Mouse (Mus musculus) hindbrain, embryonic 16.5 days (tissue): ENCODE measurements around the gene Cars2. TPM values are rescaled to one million over a fixed set of nuclear protein-coding genes. Genes with fewer than 3 reads are reported as not detected.

Source experiments
- ATAC-seq: fragments of 200-750 bp; cut with Nextera tagmentation; 2 replicates; pipeline ENCODE4 v1.8.0; 2017; ENCODE audit warnings: moderate TSS enrichment, moderate library complexity
- H3K27ac ChIP-seq: fragments of 300-500 bp; sonication (generic); 2 replicates; pipeline ENCODE4 v1.5.1; 2014; ENCODE audit warnings: low read depth, mild to moderate bottlenecking, control low read depth, low read length, moderate library complexity
- H3K27me3 ChIP-seq: fragments of 300-500 bp; sonication (generic); replicated peaks from 2 replicates; pipeline ENCODE4 v1.6.1; 2014; ENCODE audit warnings: low read length; ENCODE audit not compliant: control insufficient read depth, insufficient read depth
- H3K36me3 ChIP-seq: fragments of 300-500 bp; sonication (generic); 2 replicates; pipeline ENCODE4 v1.6.1; 2014; ENCODE audit warnings: mild to moderate bottlenecking, low read length, moderate library complexity, mixed read lengths; ENCODE audit not compliant: control insufficient read depth, insufficient read depth
- H3K4me1 ChIP-seq: fragments of 300-500 bp; sonication (generic); 2 replicates; pipeline ENCODE4 v1.6.1; 2014; ENCODE audit warnings: low read depth, low read length; ENCODE audit not compliant: control insufficient read depth, insufficient read depth
- H3K4me2 ChIP-seq: fragments of 300-500 bp; sonication (generic); 2 replicates; pipeline ENCODE4 v1.6.1; 2014; ENCODE audit warnings: mild to moderate bottlenecking, low read length, control low read depth, moderate library complexity
- H3K4me3 ChIP-seq: fragments of 300-500 bp; sonication (generic); 2 replicates; pipeline ENCODE4 v1.5.1; 2014; ENCODE audit warnings: mild to moderate bottlenecking, low read length, control low read depth, moderate library complexity
- H3K9ac ChIP-seq: fragments of 300-500 bp; sonication (generic); 2 replicates; pipeline ENCODE4 v1.6.1; 2014; ENCODE audit warnings: low read depth, mild to moderate bottlenecking, control low read depth, low read length, moderate library complexity
- H3K9me3 ChIP-seq: fragments of 300-500 bp; sonication (generic); 2 replicates; pipeline ENCODE4 v1.6.1; 2014; ENCODE audit warnings: mild to moderate bottlenecking, low read length, moderate library complexity; ENCODE audit not compliant: control insufficient read depth
- WGBS: fragments of 180-500 bp; shearing (Covaris S2); extraction: QIAGEN DNeasy Blood & Tissue Kit; methylation state at CpG from one replicate; pipeline ENCODE4 v1.1.7; 2014; 5-methylcytosine and 5-hydroxymethylcytosine counted together
- polyA plus RNA-seq: library from polyadenylated mRNA; unstranded; fragments of >200 nt; fragmentation: Nextera tagmentation; extraction: Ambion mirVana; gene quantifications from 2 replicates; pipeline ENCODE4 v1.2.1, GENCODE M21; 2015

The Cars2 gene
- polyA plus RNA-seq, 1 experiment from 2014 or later: 25.2 TPM

DNA sequence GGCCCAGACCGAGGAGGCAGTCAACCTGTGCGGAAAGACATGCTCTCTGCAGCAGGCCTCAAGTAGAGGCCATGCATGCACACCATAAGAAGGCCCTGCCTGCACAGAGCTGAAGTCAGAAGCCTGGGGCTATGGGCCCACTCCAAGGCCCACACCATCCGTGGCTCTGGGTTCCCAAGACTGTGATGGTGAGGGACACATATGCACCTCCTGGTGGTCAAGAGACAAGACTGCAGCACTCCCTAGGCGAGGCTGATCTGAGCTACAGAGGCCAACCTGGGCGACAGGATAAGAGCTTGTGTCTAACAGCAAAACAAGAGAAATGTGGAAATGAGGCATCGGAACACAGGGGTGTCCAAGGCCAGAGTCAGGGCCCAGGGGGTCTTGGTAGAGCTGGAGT lies 3.5 kb downstream of the Cars2 start:
- no peak for ATAC-seq
- no peak overlapping the region for H3K4me2 ChIP-seq
- no peaks in the 10 kb centered on the region for H3K27me3 ChIP-seq
- H3K36me3 ChIP-seq: peaks cover 7% of the 10 kb centered on the region; the same call in 1 of the 2 replicates
- no peak overlapping the region for H3K27ac ChIP-seq
- peaks cover 10% of the 10 kb centered on the region for H3K4me1 ChIP-seq
- H3K4me3 ChIP-seq: no peak overlapping the region
- no peak overlapping the region for H3K9ac ChIP-seq
- H3K9me3 ChIP-seq: no peaks in the 10 kb centered on the region
- 61% methylated on average over 6 of the region's 6 CpGs for WGBS

DNA sequence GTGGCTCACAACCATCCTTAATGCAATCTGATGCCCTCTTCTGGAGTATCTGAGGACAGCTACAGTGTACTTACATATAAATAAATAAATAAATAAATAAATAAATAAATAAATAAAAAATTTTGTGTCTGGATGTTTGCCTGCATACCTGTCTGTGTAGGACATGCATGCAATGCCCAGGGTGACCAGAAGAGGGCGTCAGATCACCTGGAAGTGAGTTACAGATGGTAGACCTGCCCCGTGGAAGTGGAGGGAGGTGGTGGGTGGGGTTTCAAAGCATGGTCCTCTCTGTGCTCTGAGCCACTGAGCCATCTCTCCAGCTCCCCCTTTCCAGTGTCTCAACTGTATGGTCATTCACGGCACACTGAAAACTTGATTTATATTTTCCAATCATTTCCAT lies 6.2 kb downstream of the Cars2 start:
- Histone ChIP-seq H3K27me3 (no peaks in the 10 kb centered on the region), H3K4me3 (no peak overlapping the region), H3K9ac (no peak overlapping the region), H3K9me3 (no peaks in the 10 kb centered on the region), H3K4me1 (no peaks in the 10 kb centered on the region), H3K36me3 (peaks cover 17% of the 10 kb centered on the region), H3K4me2 (no peak overlapping the region), H3K27ac (no peak overlapping the region)
- ATAC-seq: no peak
- 36% methylated on average over 3 of the region's 3 CpGs for WGBS

DNA sequence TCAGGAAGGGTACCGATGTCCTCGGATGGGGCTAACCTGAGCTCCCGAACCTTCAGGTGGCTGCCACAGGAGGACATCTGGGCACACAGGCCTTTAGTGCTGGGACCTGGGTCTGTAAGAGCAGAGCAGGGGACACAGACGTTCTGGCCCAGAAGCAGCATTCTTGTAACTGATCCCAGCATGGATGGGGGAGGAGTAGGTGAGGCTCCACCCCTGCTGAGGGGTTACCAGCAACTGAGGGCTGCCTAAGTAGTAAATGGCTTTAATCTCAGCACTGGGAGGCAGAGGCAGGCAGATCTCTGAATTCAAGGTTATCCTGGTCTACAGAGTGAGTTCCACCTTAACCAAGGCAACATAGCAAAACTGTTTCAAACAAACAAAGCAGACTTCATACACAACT lies 7.7 kb downstream of the Cars2 start:
- no peak overlapping the region for H3K9ac ChIP-seq
- no peaks in the 10 kb centered on the region for H3K9me3 ChIP-seq
- H3K27ac ChIP-seq: no peak overlapping the region
- H3K36me3 ChIP-seq: peaks cover 17% of the 10 kb centered on the region
- ATAC-seq: no peak
- H3K4me3 ChIP-seq: no peak overlapping the region
- H3K4me1 ChIP-seq: no peaks in the 10 kb centered on the region
- H3K27me3 ChIP-seq: no peaks in the 10 kb centered on the region
- WGBS: 83% methylated on average over 4 of the region's 4 CpGs
- H3K4me2 ChIP-seq: no peak overlapping the region

DNA sequence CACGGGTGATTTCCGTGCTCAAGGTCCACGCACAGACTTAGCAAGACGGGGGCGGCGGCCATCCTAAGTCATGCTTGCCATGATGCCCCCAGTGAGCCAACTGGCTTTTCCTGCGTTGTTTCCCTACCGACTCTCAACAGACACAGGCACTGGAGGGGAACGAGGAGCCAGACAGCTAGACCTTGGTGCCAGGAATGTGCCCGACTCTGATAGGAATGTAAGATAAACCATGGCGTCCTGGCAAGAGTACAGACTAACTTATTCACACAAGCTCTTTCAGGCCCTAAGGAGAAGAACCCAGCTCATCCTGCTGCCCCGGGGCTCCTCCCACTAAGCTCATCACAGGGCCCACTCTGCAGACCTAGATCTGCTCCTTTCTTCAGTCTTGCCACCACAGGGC lies 8.6 kb downstream of the Cars2 start:
- Histone ChIP-seq H3K9me3 (no peaks in the 10 kb centered on the region), H3K36me3 (peaks cover 21% of the 10 kb centered on the region), H3K4me3 (no peak overlapping the region), H3K27me3 (no peaks in the 10 kb centered on the region), H3K27ac (no peak overlapping the region), H3K4me2 (no peak overlapping the region), H3K4me1 (no peaks in the 10 kb centered on the region), H3K9ac (no peak overlapping the region)
- no peak for ATAC-seq
- 92% methylated on average over 12 of the region's 12 CpGs for WGBS

DNA sequence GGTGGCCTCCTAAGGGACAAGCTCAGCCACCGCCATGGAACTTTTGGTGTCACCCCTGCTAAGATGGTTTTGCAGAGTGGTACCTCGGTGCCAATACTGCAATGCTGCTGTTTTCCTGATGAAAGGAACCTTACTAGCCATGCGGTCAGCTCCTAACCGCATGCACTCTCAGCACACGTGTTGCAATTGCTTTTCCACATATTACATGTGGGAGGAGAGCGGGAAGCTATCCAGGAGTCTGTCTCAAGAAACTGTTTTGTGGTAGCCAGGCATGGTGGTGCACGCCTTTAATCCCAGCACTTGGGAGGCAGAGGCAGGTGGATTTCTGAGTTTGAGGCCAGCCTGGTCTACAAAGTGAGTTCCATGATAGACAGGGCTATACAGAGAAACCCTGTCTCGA lies 10.4 kb downstream of the Cars2 start:
- peaks cover 23% of the 10 kb centered on the region for H3K36me3 ChIP-seq
- ATAC-seq: no peak
- H3K9ac ChIP-seq: no peak overlapping the region
- no peaks in the 10 kb centered on the region for H3K4me1 ChIP-seq
- H3K4me3 ChIP-seq: no peak overlapping the region
- no peaks in the 10 kb centered on the region for H3K27me3 ChIP-seq
- no peak overlapping the region for H3K4me2 ChIP-seq
- no peaks in the 10 kb centered on the region for H3K9me3 ChIP-seq
- WGBS: 95% methylated on average over 8 of the region's 8 CpGs
- no peak overlapping the region for H3K27ac ChIP-seq

DNA sequence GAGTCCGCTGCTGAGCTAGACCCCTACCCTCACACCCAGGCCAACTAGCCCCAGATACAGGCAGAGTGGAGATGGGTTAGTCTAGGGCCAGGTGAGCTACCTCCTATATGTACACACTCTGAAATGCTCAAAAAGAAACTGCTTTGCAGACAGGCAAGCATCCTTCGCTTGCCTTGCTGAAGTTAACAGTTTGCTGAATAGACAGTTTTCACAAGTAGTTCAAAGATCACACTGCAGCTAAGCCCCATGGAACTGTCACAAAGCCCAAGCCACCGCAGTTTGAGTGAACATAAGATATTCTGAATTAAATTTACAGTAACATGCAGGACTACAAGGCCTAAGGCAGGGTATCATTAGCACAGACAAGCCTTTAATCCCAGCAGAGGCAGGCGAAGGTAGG lies 11.5 kb downstream of the Cars2 start:
- Histone ChIP-seq H3K27ac (no peak overlapping the region), H3K36me3 (peaks cover 20% of the 10 kb centered on the region), H3K4me1 (no peaks in the 10 kb centered on the region), H3K9me3 (no peaks in the 10 kb centered on the region), H3K4me3 (no peak overlapping the region), H3K4me2 (no peak overlapping the region), H3K9ac (no peak overlapping the region), H3K27me3 (no peaks in the 10 kb centered on the region)
- 93% methylated on average over 4 of the region's 4 CpGs for WGBS
- ATAC-seq: no peak

DNA sequence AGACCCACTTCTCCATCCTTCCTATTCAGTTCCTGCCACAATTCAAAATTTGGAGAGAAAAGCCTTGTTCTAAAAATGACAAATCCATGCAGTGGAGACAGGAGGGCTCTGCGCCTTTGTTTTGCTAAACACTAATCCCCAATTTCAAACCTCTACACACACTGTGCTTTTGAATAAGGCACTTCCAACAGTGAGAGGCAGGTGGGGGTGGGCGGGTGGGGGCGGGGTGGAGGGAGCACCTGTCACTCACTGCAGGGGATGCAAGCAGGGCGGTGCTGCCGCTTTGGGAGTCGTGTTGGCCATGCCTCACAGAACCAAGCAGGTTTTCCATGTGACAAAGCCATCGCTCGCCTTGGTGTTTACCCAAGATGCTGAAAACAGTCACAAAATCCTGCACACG lies 16.1 kb downstream of the Cars2 start:
- H3K27me3 ChIP-seq: no peaks in the 10 kb centered on the region
- H3K4me1 ChIP-seq: no peaks in the 10 kb centered on the region
- no peak overlapping the region for H3K27ac ChIP-seq
- peaks cover 12% of the 10 kb centered on the region; the same call in 1 of the 2 replicates for H3K36me3 ChIP-seq
- no peak overlapping the region for H3K4me2 ChIP-seq
- H3K4me3 ChIP-seq: no peak overlapping the region
- no peaks in the 10 kb centered on the region for H3K9me3 ChIP-seq
- 30% methylated on average over 9 of the region's 9 CpGs for WGBS
- ATAC-seq: no peak
- H3K9ac ChIP-seq: no peak overlapping the region

DNA sequence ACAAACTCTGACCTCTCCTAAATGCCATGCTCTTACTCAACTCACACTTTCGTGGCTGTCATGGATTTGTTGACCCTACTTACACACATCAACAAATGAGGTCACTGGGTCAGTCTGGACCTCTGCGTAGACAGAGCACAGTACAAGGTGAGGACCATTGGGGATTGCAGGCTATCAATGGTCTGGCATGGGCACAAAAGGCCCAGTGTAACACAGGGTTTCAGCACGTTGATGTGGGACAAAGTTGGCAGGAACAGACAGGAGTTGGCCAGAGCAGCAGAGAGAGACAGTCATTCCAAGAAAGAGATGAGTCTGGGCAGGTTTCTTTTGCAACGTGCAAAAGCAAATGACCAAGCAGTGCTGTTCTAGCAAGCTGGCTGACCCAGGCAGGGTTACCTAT lies 19.7 kb downstream of the Cars2 start:
- Histone ChIP-seq H3K36me3 (peaks cover 7% of the 10 kb centered on the region; the same call in 1 of the 2 replicates), H3K9ac (no peak overlapping the region), H3K4me2 (no peak overlapping the region), H3K4me3 (no peak overlapping the region), H3K27ac (no peak overlapping the region), H3K4me1 (no peaks in the 10 kb centered on the region), H3K27me3 (no peaks in the 10 kb centered on the region), H3K9me3 (no peaks in the 10 kb centered on the region)
- WGBS: 56% methylated on average over 4 of the region's 4 CpGs
- ATAC-seq: no peak

DNA sequence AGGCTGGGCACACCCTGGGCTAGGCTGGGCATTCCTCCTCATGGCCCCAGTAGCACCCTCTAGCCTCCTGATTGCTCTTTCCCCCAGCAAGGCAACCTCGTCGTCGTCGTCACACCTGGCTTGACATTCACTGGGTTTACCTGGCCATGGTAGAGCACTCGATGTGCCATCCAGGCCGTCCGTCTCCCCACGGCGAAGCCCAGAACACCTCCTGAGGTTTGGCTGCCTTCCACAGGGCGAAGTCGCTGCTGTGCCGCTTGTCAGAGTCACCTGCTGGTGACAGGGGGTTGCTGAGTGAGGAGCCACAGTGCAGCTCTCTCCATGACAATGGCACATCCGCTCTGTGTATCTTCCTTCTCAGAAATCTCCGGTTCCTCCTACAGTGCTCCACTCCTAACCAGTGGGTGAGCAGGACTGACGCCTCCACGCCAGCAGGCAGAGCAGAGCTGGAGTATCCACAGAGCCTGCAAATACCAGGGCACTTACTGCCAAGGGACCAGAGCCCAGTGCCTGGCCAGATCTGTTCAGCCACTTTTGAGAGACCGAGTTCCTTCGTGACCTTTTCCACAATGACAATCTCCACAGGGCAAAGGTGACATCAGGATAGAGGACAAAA lies 20.3 kb downstream of the Cars2 start:
- no peak overlapping the region for H3K4me3 ChIP-seq
- peaks cover 7% of the 10 kb centered on the region; the same call in 1 of the 2 replicates for H3K36me3 ChIP-seq
- no peak overlapping the region for H3K4me2 ChIP-seq
- H3K27ac ChIP-seq: no peak overlapping the region
- H3K9ac ChIP-seq: no peak overlapping the region
- ATAC-seq: no peak
- H3K4me1 ChIP-seq: no peaks in the 10 kb centered on the region
- no peaks in the 10 kb centered on the region for H3K27me3 ChIP-seq
- 73% methylated on average over 18 of the region's 18 CpGs for WGBS
- no peaks in the 10 kb centered on the region for H3K9me3 ChIP-seq

DNA sequence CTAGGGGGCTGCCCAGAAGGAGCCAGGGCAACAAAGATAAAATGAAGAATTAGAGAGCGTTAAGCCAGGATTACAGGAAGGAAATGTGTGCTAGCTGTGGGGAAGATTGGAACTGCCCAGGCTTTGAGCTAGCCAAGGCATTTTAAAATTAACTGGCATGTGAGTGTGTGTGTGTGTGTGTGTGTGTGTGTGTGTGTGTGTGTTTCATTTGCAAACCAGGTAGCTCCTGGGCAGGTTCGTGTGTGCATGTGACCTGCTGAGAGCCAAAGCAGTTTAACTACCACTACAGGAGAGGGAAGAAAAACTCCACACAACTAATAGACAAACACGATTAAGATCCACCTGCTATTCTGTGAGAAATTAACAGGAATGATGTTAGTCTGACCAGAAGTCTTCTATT lies 27.3 kb downstream of the Cars2 start:
- no peak for ATAC-seq
- Histone ChIP-seq H3K9ac (no peak overlapping the region), H3K4me3 (no peak overlapping the region), H3K9me3 (no peaks in the 10 kb centered on the region), H3K4me2 (no peak overlapping the region), H3K27ac (no peak overlapping the region), H3K27me3 (no peaks in the 10 kb centered on the region), H3K4me1 (no peaks in the 10 kb centered on the region), H3K36me3 (peaks cover 5% of the 10 kb centered on the region; the same call in 1 of the 2 replicates)
- WGBS: 90% methylated on average over 3 of the region's 3 CpGs
